Mouse (Mus musculus): ENCODE data around the gene Smurf2.

DNA sequence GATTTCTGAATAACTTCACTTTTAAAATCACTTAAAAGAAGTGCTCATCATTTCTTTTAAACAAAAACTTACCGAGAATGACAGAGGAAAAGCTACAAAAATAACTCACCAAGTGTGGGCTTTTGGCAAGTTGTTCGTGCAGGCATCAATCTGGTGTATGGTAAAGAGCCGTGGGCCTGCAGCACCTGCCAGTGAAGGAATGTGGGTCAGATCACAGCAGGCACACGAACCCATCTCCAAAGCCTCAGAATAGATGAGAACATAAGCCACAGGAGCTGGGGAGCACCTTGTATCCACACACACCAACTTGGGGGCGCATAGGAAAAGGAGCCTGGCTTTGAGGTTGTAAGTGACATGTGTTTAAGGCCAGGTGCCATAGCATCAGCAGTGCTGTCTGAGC lies 97.6 kb downstream of the Smurf2 start:
- TF ChIP-seq CTCF (IDR thresholded peaks at IDR 0.05; ENCODE audit: insufficient read depth, low read depth, low read length): no peak
- TF ChIP-seq POLR2A (IDR thresholded peaks at IDR 0.05; ENCODE audit: insufficient read depth, low read depth, low read length): no peak
